Mouse (Mus musculus): ENCODE measurements around the gene Gm17428. TPM values are rescaled to one million over a fixed set of nuclear protein-coding genes. Genes with fewer than 3 reads are reported as not detected.

Gm17428 gene
- polyA plus RNA-seq, 1 experiment from 2014 or later, result not detected

DNA sequence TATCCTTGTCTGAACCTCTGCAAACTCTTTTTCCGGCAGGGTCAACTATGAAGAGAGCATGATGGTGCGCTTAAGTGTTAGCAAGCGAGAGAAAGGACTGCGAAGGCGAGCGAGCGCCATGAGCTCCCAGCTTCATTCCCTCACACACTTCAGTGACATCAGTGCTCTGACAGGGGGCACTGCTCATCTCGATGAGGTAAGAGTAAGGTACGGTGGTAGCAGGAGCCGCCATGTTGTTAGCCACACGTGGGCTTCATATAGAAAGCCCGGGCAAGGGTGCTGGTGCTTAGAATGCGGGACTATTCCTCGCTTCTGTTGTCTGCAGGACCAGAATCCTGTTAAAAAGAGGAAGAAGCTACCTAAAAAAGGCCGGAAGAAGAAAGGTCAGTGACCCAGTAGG lies 46.3 kb downstream of the Gm17428 start:
- Histone ChIP-seq H3K9me3 (replicated peaks) (no peaks in the 10 kb centered on the region), H3K4me1 (peaks cover 9% of the 10 kb centered on the region), H3K4me2 (no peak overlapping the region), H3K27me3 (replicated peaks) (no peaks in the 10 kb centered on the region), H3K9ac (replicated peaks) (no peak overlapping the region), H3K4me3 (replicated peaks) (no peak overlapping the region), H3K36me3 (peaks cover 50% of the 10 kb centered on the region), H3K27ac (replicated peaks) (no peak overlapping the region)
- WGBS, result 93% methylated on average over 15 of the region's 15 CpGs
- ATAC-seq (ENCODE audit: low FRiP score), result no peak

DNA sequence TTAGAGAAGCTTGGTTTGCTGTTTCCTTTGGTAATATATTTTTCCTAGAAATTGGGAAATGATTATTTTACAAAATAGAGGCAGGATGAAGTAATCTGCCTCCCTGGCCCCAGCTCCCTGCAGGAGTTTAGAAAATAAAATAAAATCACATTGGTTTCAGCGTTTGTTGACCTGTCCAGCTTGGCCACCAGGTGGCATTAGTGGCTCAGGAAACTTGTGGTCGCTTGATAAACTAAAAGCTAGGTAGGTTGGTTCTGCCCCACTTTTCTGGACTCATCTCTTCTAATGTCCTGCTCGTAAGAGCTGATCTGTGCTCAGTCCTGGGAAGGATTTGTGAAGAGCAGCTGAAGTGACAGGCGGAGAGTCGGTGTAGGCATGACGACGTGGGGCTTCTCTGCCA lies 47.5 kb downstream of the Gm17428 start:
- H3K4me1 ChIP-seq, result peaks cover 21% of the 10 kb centered on the region
- H3K9me3 ChIP-seq (replicated peaks), result no peaks in the 10 kb centered on the region
- no peak overlapping the region for H3K4me2 ChIP-seq
- no peak overlapping the region for H3K27ac ChIP-seq (replicated peaks)
- 61% methylated on average over 7 of the region's 7 CpGs for WGBS
- no peak overlapping the region for H3K9ac ChIP-seq (replicated peaks)
- H3K4me3 ChIP-seq (replicated peaks), result no peak overlapping the region
- no peaks in the 10 kb centered on the region for H3K27me3 ChIP-seq (replicated peaks)
- no peak for ATAC-seq (ENCODE audit: low FRiP score)
- H3K36me3 ChIP-seq, result peaks cover 46% of the 10 kb centered on the region

DNA sequence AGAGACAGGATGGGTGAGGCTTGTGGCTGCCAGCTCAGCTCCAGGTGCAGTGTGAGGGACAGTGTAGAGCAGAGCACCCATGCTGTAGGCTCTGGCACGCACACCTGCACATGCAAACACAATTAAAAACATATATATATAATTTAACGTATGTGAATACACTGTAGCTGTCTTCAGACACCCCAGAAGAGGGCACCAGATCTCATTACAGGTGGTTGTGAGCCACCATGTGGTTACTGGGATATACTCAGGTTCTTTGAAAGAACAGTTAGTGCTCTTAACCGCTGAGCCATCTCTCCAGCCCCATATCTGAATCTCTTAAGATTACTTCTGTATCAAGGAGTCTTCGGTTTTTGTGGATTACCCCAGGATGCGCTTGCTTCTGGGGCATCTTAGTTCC lies 48.8 kb downstream of the Gm17428 start:
- Histone ChIP-seq H3K4me2 (no peak overlapping the region), H3K4me1 (peaks cover 30% of the 10 kb centered on the region), H3K27ac (replicated peaks) (no peak overlapping the region), H3K4me3 (replicated peaks) (no peak overlapping the region), H3K9ac (replicated peaks) (no peak overlapping the region), H3K27me3 (replicated peaks) (no peaks in the 10 kb centered on the region), H3K9me3 (replicated peaks) (no peaks in the 10 kb centered on the region), H3K36me3 (peaks cover 44% of the 10 kb centered on the region)
- no peak for ATAC-seq (ENCODE audit: low FRiP score)
- 82% methylated on average over 5 of the region's 5 CpGs for WGBS

MicroRNAs encoded within 50 kb of the gene (microRNA counts, 519-probe panel; counts per million panel counts)
- microRNA mmu-miR-208a (2,096 counts per million, percentile 47 among the panel's probes with 10 or more counts), microRNA mmu-miR-208b (213 counts per million, percentile 0 among the panel's probes with 10 or more counts)

Small RNA genes lying within 50 kb of the gene (microRNA-seq; reads per million reads assigned to microRNA genes)
- 1.7 reads per million, percentile 2 among the genes with 10 or more reads in this experiment for gene Mir208a
- 17.8 reads per million, percentile 31 among the genes with 10 or more reads in this experiment for gene Mir208b

Other genes with a start within 250 kb of the Gm17428 start
- gene Slc7a8, start 195.0 kb upstream of the Gm17428 start, polyA plus RNA-seq (2015; fragmentation: Nextera tagmentation; extraction: Ambion mirVana), result 6.1 and 8.1 TPM in 2 replicates
- 0.19 TPM in 1 of 2 replicates, not detected in the other for gene Rnf212b, start 162.8 kb upstream of the Gm17428 start, polyA plus RNA-seq (2015; fragmentation: Nextera tagmentation; extraction: Ambion mirVana)
- gene Homez, start 106.0 kb upstream of the Gm17428 start, polyA plus RNA-seq (2015; fragmentation: Nextera tagmentation; extraction: Ambion mirVana), result 10.6 and 14.5 TPM in 2 replicates
- gene Ppp1r3e, start 99.4 kb upstream of the Gm17428 start, polyA plus RNA-seq (2015; fragmentation: Nextera tagmentation; extraction: Ambion mirVana), result 4.0 and 4.1 TPM in 2 replicates
- gene Bcl2l2, start 93.6 kb upstream of the Gm17428 start, polyA plus RNA-seq (2015; fragmentation: Nextera tagmentation; extraction: Ambion mirVana), result 3.4 and 4.0 TPM in 2 replicates
- not detected in 2 replicates for gene Gm20521, start 93.5 kb upstream of the Gm17428 start, polyA plus RNA-seq (2015; fragmentation: Nextera tagmentation; extraction: Ambion mirVana)
- gene Pabpn1, start 84.4 kb upstream of the Gm17428 start, polyA plus RNA-seq (2015; fragmentation: Nextera tagmentation; extraction: Ambion mirVana), result 148 and 158 TPM in 2 replicates
- gene Slc22a17, start 63.8 kb upstream of the Gm17428 start, polyA plus RNA-seq (2015; fragmentation: Nextera tagmentation; extraction: Ambion mirVana), result 228 and 297 TPM in 2 replicates
- 11.9 and 16.4 TPM in 2 replicates for gene Efs, start 50.8 kb upstream of the Gm17428 start, polyA plus RNA-seq (2015; fragmentation: Nextera tagmentation; extraction: Ambion mirVana)
- gene Il25, start 44.2 kb upstream of the Gm17428 start, polyA plus RNA-seq (2015; fragmentation: Nextera tagmentation; extraction: Ambion mirVana), result 0.51 and 0.63 TPM in 2 replicates
- 15.8 and 18.1 TPM in 2 replicates for gene Cmtm5, start 40.7 kb upstream of the Gm17428 start, polyA plus RNA-seq (2015; fragmentation: Nextera tagmentation; extraction: Ambion mirVana)
- gene Myh6, start 10.0 kb upstream of the Gm17428 start, polyA plus RNA-seq (2015; fragmentation: Nextera tagmentation; extraction: Ambion mirVana), result 1.8 and 2.5 TPM in 2 replicates
- 7.4 and 9.6 TPM in 2 replicates for gene Myh7, start 17.7 kb downstream of the Gm17428 start, polyA plus RNA-seq (2015; fragmentation: Nextera tagmentation; extraction: Ambion mirVana)
- 47.6 and 60.4 TPM in 2 replicates for gene Ngdn, start 38.5 kb downstream of the Gm17428 start, polyA plus RNA-seq (2015; fragmentation: Nextera tagmentation; extraction: Ambion mirVana)
- 20.3 and 24.5 TPM in 2 replicates for gene Zfhx2, start 115.4 kb downstream of the Gm17428 start, polyA plus RNA-seq (2015; fragmentation: Nextera tagmentation; extraction: Ambion mirVana)
- gene Thtpa, start 117.9 kb downstream of the Gm17428 start, polyA plus RNA-seq (2015; fragmentation: Nextera tagmentation; extraction: Ambion mirVana), result 27.9 and 31.6 TPM in 2 replicates
- gene Ap1g2, start 129.7 kb downstream of the Gm17428 start, polyA plus RNA-seq (2015; fragmentation: Nextera tagmentation; extraction: Ambion mirVana), result 6.2 and 12.4 TPM in 2 replicates
- gene Jph4, start 140.0 kb downstream of the Gm17428 start, polyA plus RNA-seq (2015; fragmentation: Nextera tagmentation; extraction: Ambion mirVana), result 30.6 and 37.0 TPM in 2 replicates
- gene Dhrs2, start 245.1 kb downstream of the Gm17428 start, polyA plus RNA-seq (2015; fragmentation: Nextera tagmentation; extraction: Ambion mirVana), result 0.84 and 1.2 TPM in 2 replicates

Measured in neural tube, embryonic 15.5 days (tissue).